Mouse (Mus musculus) kidney, postnatal 0 days (tissue): Measurements from ENCODE around the gene Vav1. TPM values are rescaled to one million over a fixed set of nuclear protein-coding genes. Genes with fewer than 3 reads are reported as not detected.

Source experiments
- ATAC-seq: fragments of 200-750 bp; cut with Nextera tagmentation; replicated peaks from 2 replicates; pipeline ENCODE4 v1.8.0; 2017; ENCODE audit warnings: low read depth, moderate number of reproducible peaks, moderate TSS enrichment, moderate library complexity; ENCODE audit not compliant: low FRiP score
- DNase-seq: peaks from one replicate; pipeline ENCODE4 v3.0.0-alpha.2; 2016; ENCODE audit warnings: low spot score
- H3K27ac ChIP-seq: fragments of 300-500 bp; sonication (generic); 2 replicates; pipeline ENCODE4 v1.5.1; 2014; ENCODE audit warnings: mild to moderate bottlenecking
- H3K27me3 ChIP-seq: fragments of 300-500 bp; sonication (generic); 2 replicates; pipeline ENCODE4 v1.6.1; 2014; ENCODE audit warnings: low read length, mixed read lengths; ENCODE audit not compliant: insufficient read depth
- H3K36me3 ChIP-seq: fragments of 300-500 bp; sonication (generic); 2 replicates; pipeline ENCODE4 v1.6.1; 2014; ENCODE audit warnings: low read length, mixed read lengths; ENCODE audit not compliant: insufficient read depth
- H3K4me1 ChIP-seq: fragments of 300-500 bp; sonication (generic); replicated peaks from 2 replicates; pipeline ENCODE4 v1.6.1; 2014; ENCODE audit warnings: antibody characterized with exemption, low read length, mixed read lengths; ENCODE audit not compliant: insufficient read depth
- H3K4me2 ChIP-seq: fragments of 300-500 bp; sonication (generic); 2 replicates; pipeline ENCODE4 v1.6.1; 2014; ENCODE audit warnings: mild to moderate bottlenecking, low read length, moderate library complexity, mixed read lengths
- H3K4me3 ChIP-seq: fragments of 300-500 bp; sonication (generic); replicated peaks from 2 replicates; pipeline ENCODE4 v1.5.1; 2014; ENCODE audit warnings: low read depth, low read length
- H3K9ac ChIP-seq: fragments of 300-500 bp; sonication (generic); 2 replicates; pipeline ENCODE4 v1.6.1; 2014; ENCODE audit warnings: low read depth, low read length
- H3K9me3 ChIP-seq: fragments of 300-500 bp; sonication (generic); replicated peaks from 2 replicates; pipeline ENCODE4 v1.6.1; 2016; ENCODE audit warnings: low read length, inconsistent platforms, mixed read lengths
- CTCF ChIP-seq: IDR thresholded peaks from 2 replicates; pipeline ENCODE4 v1.5.1; 2016; ENCODE audit warnings: antibody characterized with exemption, low read depth, mild to moderate bottlenecking, moderate library complexity
- WGBS: fragments of 180-500 bp; shearing (Covaris S2); extraction: QIAGEN DNeasy Blood & Tissue Kit; methylation state at CpG from one replicate; pipeline ENCODE4 v1.1.7; 2014; 5-methylcytosine and 5-hydroxymethylcytosine counted together
- polyA plus RNA-seq: library from polyadenylated mRNA; unstranded; fragments of >200 nt; fragmentation: Nextera tagmentation; extraction: Ambion mirVana; gene quantifications from 2 replicates; pipeline ENCODE4 v1.2.1, GENCODE M21; 2015

Vav1 gene
- polyA plus RNA-seq, 1 experiment from 2014 or later, result 1.1 TPM

GRCm38 (mm10) chr17:57264972-57265945 is 13.6 kb upstream of the Vav1 start:
- peak; percentile 31; the same call in 1 of the 2 replicates for TF ChIP-seq CTCF

DNA sequence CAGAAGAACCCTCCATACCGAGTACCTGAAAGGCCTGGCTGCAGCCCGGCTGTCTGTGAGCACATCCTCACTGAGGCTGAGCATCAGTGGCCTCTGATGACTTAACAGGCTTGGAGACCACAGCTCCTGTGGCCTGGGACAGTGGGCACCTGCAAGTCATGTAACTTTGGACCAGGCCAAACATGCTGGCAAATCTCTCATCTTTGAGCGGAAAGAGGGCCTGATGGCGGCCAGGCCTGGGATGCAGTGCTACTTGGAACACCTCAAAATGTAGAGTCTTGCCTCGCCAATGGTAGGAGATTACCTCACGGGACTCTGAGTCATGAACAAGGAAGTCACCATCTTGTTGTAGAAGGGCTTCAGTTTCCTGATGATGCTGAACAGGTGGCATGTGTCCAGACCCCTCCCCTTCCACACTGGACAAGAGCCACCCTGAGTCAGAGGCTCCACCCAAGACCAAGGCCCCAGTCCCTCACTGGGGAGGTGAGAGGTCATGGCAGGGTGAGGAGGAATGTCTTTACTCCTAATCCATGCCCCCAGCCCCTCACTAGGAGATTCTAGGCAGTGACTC is 11.3 kb upstream of the Vav1 start:
- no peak overlapping the region for H3K9ac ChIP-seq
- no peak overlapping the region for H3K27ac ChIP-seq
- no peaks in the 10 kb centered on the region for H3K9me3 ChIP-seq
- no peaks in the 10 kb centered on the region for H3K4me1 ChIP-seq
- H3K27me3 ChIP-seq, result no peaks in the 10 kb centered on the region
- no peak for ATAC-seq
- DNase-seq, result no peak
- H3K36me3 ChIP-seq, result peaks cover 3% of the 10 kb centered on the region; the same call in 1 of the 2 replicates
- 83% methylated on average over 6 of the region's 6 CpGs for WGBS
- H3K4me3 ChIP-seq, result no peak overlapping the region
- TF ChIP-seq CTCF, result no peak
- H3K4me2 ChIP-seq, result no peak overlapping the region

More at GRCm38 (mm10) chr17:57264972-57265945, 13.6 kb upstream of the Vav1 start:
- ATAC-seq (peak; percentile 90), DNase-seq (peak; percentile 85)
- Histone ChIP-seq H3K27me3 (no peaks in the 10 kb centered on the region), H3K4me3 (no peak overlapping the region), H3K36me3 (peaks cover 19% of the 10 kb centered on the region; the same call in 1 of the 2 replicates), H3K4me1 (no peaks in the 10 kb centered on the region), H3K9me3 (no peaks in the 10 kb centered on the region), H3K27ac (no peak overlapping the region), H3K4me2 (peak overlapping the region; percentile 42), H3K9ac (no peak overlapping the region)
- 28% methylated on average over 21 of the region's 22 CpGs for WGBS

- no peak for DNase-seq
- WGBS, result 42% methylated on average over 9 of the region's 9 CpGs
- H3K27ac ChIP-seq, result no peak overlapping the region
- H3K4me3 ChIP-seq, result no peak overlapping the region
- no peaks in the 10 kb centered on the region for H3K36me3 ChIP-seq
- peaks cover 6% of the 10 kb centered on the region for H3K4me1 ChIP-seq
- no peaks in the 10 kb centered on the region for H3K27me3 ChIP-seq
- no peak overlapping the region for H3K4me2 ChIP-seq
- no peak overlapping the region for H3K9ac ChIP-seq
- no peak for ATAC-seq
- no peak for TF ChIP-seq CTCF
- H3K9me3 ChIP-seq, result no peaks in the 10 kb centered on the region
These were observed 7.6 kb upstream of the Vav1 start for GRCm38 (mm10) chr17:57271301-57271700.

DNA sequence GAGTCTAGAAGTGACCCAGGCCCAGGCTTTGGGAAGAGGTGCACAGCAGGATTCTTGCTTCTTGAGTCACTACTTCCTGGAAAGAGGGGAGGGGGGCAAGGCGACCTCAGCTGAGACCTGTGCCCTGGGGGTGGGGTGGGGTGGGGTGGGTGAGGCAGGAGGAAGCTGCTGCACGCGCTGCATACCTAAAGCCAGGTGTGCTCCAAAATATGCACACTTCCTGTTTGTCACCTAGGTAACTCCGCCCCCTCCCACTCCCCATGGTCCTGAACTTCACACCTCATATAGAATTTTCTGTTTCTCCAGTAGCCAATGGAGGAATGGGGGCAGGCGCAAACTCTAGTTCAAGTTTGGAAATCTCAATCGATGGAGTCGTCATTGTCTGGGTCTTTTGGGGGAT is 5.1 kb upstream of the Vav1 start:
- no peak for TF ChIP-seq CTCF
- H3K4me1 ChIP-seq, result peaks cover 6% of the 10 kb centered on the region
- WGBS, result 24% methylated on average over 7 of the region's 7 CpGs
- H3K4me2 ChIP-seq, result peak overlapping the region; percentile 61; the same call in 1 of the 2 replicates
- H3K27me3 ChIP-seq, result no peaks in the 10 kb centered on the region
- no peak for DNase-seq
- no peaks in the 10 kb centered on the region for H3K36me3 ChIP-seq
- no peak overlapping the region for H3K9ac ChIP-seq
- H3K9me3 ChIP-seq, result no peaks in the 10 kb centered on the region
- H3K27ac ChIP-seq, result no peak overlapping the region
- no peak overlapping the region for H3K4me3 ChIP-seq
- ATAC-seq, result no peak

DNA sequence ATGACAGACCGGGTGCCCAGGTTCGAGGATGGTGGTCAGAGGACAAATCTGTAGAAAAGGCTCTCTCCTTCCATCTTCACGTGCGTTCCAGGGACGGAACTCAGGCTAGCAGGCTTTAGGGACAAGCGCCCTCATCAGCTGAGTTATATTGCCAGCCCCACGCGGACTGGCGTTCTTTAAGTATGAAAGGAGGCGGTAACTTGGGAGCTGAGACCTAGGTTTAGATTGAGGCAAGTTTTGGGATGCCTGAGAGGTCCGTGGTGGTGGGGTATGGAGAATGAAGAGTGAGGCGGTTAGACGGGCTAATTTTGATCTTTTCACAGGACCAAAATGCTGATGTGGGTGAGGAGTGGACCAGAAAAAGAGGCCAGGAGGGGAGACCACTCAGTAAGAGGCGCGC is 4.2 kb upstream of the Vav1 start:
- WGBS, result 5% methylated on average over 15 of the region's 15 CpGs
- Histone ChIP-seq H3K9me3 (no peaks in the 10 kb centered on the region), H3K4me2 (peak overlapping the region; percentile 61), H3K4me3 (peak overlapping the region; percentile 50), H3K27me3 (no peaks in the 10 kb centered on the region), H3K4me1 (peaks cover 6% of the 10 kb centered on the region), H3K36me3 (no peaks in the 10 kb centered on the region), H3K27ac (peak overlapping the region; percentile 74), H3K9ac (peak overlapping the region; percentile 64)
- DNase-seq (no peak), ATAC-seq (no peak)
- no peak for TF ChIP-seq CTCF
